9 mouse cellular contexts compared by ENCODE assay signal in genomic region chr10:65948587-65948986, GRCm38 (mm10).
"Had no signal": no experiment of that assay in that cellular context is flagged by ENCODE, and none has a peak within 500 bp of the region (broad histone marks: within the 10 kb centered on the region; RNA-seq: fewer than 3 reads in every experiment).

No protein-coding gene starts in this region.

- H3K36me3 ChIP-seq: limb, embryonic 15.5 days; liver, embryonic 13.5 days; lung, embryonic 15.5 days; midbrain, embryonic 13.5 days had no signal

- H3K4me1 ChIP-seq: limb, embryonic 15.5 days; liver, embryonic 13.5 days; lung, embryonic 15.5 days; midbrain, embryonic 13.5 days had no signal

- H3K9me3 ChIP-seq: limb, embryonic 15.5 days; liver, embryonic 13.5 days; lung, embryonic 15.5 days; midbrain, embryonic 13.5 days had no signal

- DNase-seq: kidney, adult 8-10 months; kidney, postnatal 25 days; liver, embryonic 13.5 days; liver, postnatal 0 days; lung, postnatal 14 days had no signal

- H3K27ac ChIP-seq: layer of hippocampus, adult 2 months; limb, embryonic 15.5 days; liver, embryonic 13.5 days; lung, embryonic 15.5 days; midbrain, embryonic 13.5 days had no signal

- H3K4me3 ChIP-seq: layer of hippocampus, adult 2 months; limb, embryonic 15.5 days; liver, embryonic 13.5 days; lung, embryonic 15.5 days; midbrain, embryonic 13.5 days had no signal

- H3K27me3 ChIP-seq: limb, embryonic 15.5 days; liver, embryonic 13.5 days; lung, embryonic 15.5 days; midbrain, embryonic 13.5 days had no signal
